Mouse (Mus musculus): Measurements from ENCODE around the gene Rnf215. TPM values are rescaled to one million over a fixed set of nuclear protein-coding genes. Genes with fewer than 3 reads are reported as not detected.

The Rnf215 gene
- polyA plus RNA-seq (2016; fragmentation: Nextera tagmentation; extraction: Ambion mirVana) = 16.3 and 23.3 TPM in 2 replicates

GRCm38 (mm10) chr11:4134986-4135935 lies at the start of gene Rnf215:
Gene Rnf215, plus strand, starts transcription at chr11:4135202.
- H3K36me3 ChIP-seq = peaks cover 38% of the 10 kb centered on the region
- DNase-seq (ENCODE audit: low spot score) = peak; percentile 96
- peak within 1 kb of the TSS; percentile 93 for H3K27ac ChIP-seq
- no peaks in the 10 kb centered on the region for H3K27me3 ChIP-seq (ENCODE audit: low read depth, poor library complexity, severe bottlenecking)
- H3K9me3 ChIP-seq (replicated peaks) = no peaks in the 10 kb centered on the region
- H3K4me3 ChIP-seq = peak within 1 kb of the TSS; percentile 77
- 4% methylated on average over 66 of the region's 66 CpGs for WGBS
- peaks cover 18% of the 10 kb centered on the region for H3K4me1 ChIP-seq

DNA sequence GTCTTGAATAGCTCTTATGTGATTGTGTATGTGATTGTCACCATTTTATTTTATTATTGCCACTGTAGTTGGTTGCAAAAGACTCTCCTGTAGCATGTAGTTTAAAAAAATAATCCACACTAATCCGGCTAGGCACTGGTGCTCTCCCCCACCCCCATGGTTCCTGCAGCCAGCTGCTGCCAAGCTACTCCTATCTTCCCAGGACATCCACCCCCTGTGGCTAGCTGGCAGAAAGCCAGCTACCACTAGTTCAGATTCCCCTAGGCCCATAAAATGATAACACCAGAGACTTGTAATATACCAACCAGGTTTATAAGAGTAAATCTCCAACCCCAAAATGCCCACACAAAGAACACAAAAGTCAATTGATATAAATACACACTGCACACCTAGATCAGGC lies 48.8 kb upstream of the Rnf215 start:
- WGBS = 68% methylated on average over 1 of the region's 1 CpGs
- Histone ChIP-seq H3K27ac (no peak overlapping the region), H3K9me3 (replicated peaks) (no peaks in the 10 kb centered on the region), H3K4me3 (no peak overlapping the region), H3K27me3 (ENCODE audit: low read depth, poor library complexity, severe bottlenecking) (no peaks in the 10 kb centered on the region), H3K4me1 (no peaks in the 10 kb centered on the region), H3K36me3 (peaks cover 6% of the 10 kb centered on the region)
- no peak for DNase-seq (ENCODE audit: low spot score)

GRCm38 (mm10) chr11:4087267-4087666 lies 47.7 kb upstream of the Rnf215 start:
- Histone ChIP-seq H3K4me1 (no peaks in the 10 kb centered on the region), H3K27ac (no peak overlapping the region), H3K27me3 (ENCODE audit: low read depth, poor library complexity, severe bottlenecking) (no peaks in the 10 kb centered on the region), H3K36me3 (peaks cover 16% of the 10 kb centered on the region), H3K4me3 (no peak overlapping the region), H3K9me3 (replicated peaks) (no peaks in the 10 kb centered on the region)
- 81% methylated on average over 2 of the region's 2 CpGs for whole genome bisulfite sequencing
- no peak for DNase-seq (ENCODE audit: low spot score)

DNA sequence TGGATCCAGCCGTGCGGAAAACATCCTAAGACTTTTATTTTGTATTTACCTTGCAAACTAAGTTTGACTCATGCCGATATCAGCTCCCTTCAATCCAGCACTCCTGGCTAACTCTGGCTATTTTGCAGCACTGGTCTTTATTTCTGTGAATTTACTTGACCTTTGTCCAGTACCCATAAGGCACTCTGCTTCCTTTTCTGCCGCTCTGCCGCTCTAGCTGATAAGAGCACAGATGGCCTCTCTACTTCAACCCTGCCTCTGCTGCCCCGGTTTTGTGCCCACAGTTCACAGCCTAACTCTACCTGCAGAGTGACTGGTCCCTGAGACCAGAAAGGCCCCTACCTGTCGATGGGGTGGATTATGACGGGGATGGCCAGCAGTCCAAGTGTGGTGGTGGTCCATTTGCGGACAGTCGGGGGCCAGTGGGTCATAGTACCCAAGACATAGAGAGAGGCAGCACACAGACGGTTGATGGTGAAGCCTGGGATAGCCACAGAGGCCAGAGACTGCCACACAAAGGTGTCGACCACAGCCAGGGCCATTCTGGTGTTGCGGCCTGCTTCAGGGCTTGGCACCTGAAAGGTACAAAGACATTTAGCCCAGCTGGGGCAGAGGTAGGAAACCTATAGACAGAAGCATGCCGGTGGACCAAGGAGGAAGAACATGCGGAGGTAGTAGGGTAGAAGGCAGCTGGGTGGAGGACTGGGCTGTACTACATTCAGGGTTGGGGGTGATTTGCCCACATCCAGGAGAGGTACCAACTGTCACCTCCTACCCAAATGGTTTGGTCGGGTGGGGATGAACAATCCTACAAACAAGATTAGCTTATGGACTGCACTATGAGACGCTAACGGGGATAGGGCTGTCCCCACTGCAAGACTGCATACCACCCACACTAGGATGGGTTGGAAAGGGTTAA lies 41.3 kb upstream of the Rnf215 start:
- Histone ChIP-seq H3K27me3 (ENCODE audit: low read depth, poor library complexity, severe bottlenecking) (no peaks in the 10 kb centered on the region), H3K4me3 (peak overlapping the region; percentile 58; the same call in 1 of the 2 replicates), H3K9me3 (replicated peaks) (no peaks in the 10 kb centered on the region), H3K27ac (no peak overlapping the region), H3K4me1 (peaks cover 25% of the 10 kb centered on the region), H3K36me3 (peaks cover 18% of the 10 kb centered on the region)
- DNase-seq (ENCODE audit: low spot score) = no peak
- 89% methylated on average over 18 of the region's 18 CpGs for WGBS

- WGBS = 11% methylated on average over 24 of the region's 24 CpGs
- peaks cover 18% of the 10 kb centered on the region for H3K36me3 ChIP-seq
- no peaks in the 10 kb centered on the region for H3K9me3 ChIP-seq (replicated peaks)
- peak; percentile 82 for DNase-seq (ENCODE audit: low spot score)
- peaks cover 25% of the 10 kb centered on the region for H3K4me1 ChIP-seq
- no peaks in the 10 kb centered on the region for H3K27me3 ChIP-seq (ENCODE audit: low read depth, poor library complexity, severe bottlenecking)
- peak overlapping the region; percentile 92 for H3K27ac ChIP-seq
- H3K4me3 ChIP-seq = peak overlapping the region; percentile 58
Measured at GRCm38 (mm10) chr11:4094378-4095170, 40.4 kb upstream of the Rnf215 start.

GRCm38 (mm10) chr11:4095171-4096053 lies 39.6 kb upstream of the Rnf215 start, which contains the start of gene Mtfp1:
Gene Mtfp1, minus strand, starts transcription at chr11:4095445.
- H3K27ac ChIP-seq = peak within 1 kb of the TSS; percentile 92
- no peaks in the 10 kb centered on the region for H3K9me3 ChIP-seq (replicated peaks)
- DNase-seq (ENCODE audit: low spot score) = peak; percentile 74
- peak within 1 kb of the TSS; percentile 58 for H3K4me3 ChIP-seq
- H3K4me1 ChIP-seq = peaks cover 25% of the 10 kb centered on the region
- H3K27me3 ChIP-seq (ENCODE audit: low read depth, poor library complexity, severe bottlenecking) = no peaks in the 10 kb centered on the region
- 9% methylated on average over 34 of the region's 34 CpGs for WGBS
- H3K36me3 ChIP-seq = peaks cover 18% of the 10 kb centered on the region

GRCm38 (mm10) chr11:4096054-4096984 lies 38.7 kb upstream of the Rnf215 start:
- WGBS = 3% methylated on average over 45 of the region's 45 CpGs
- Histone ChIP-seq H3K36me3 (peaks cover 11% of the 10 kb centered on the region), H3K27me3 (ENCODE audit: low read depth, poor library complexity, severe bottlenecking) (no peaks in the 10 kb centered on the region), H3K4me1 (peaks cover 25% of the 10 kb centered on the region), H3K4me3 (peak overlapping the region; percentile 58), H3K9me3 (replicated peaks) (no peaks in the 10 kb centered on the region), H3K27ac (peak overlapping the region; percentile 92)
- peak; percentile 95 for DNase-seq (ENCODE audit: low spot score)

GRCm38 (mm10) chr11:4097091-4097621 lies 37.8 kb upstream of the Rnf215 start:
- Histone ChIP-seq H3K4me3 (peak overlapping the region; percentile 58), H3K9me3 (replicated peaks) (no peaks in the 10 kb centered on the region), H3K27ac (peak overlapping the region; percentile 92), H3K4me1 (peaks cover 25% of the 10 kb centered on the region), H3K27me3 (ENCODE audit: low read depth, poor library complexity, severe bottlenecking) (no peaks in the 10 kb centered on the region), H3K36me3 (peaks cover 3% of the 10 kb centered on the region)
- DNase-seq (ENCODE audit: low spot score) = no peak
- 37% methylated on average over 10 of the region's 10 CpGs for WGBS

GRCm38 (mm10) chr11:4098120-4098519 lies 36.9 kb upstream of the Rnf215 start:
- no peaks in the 10 kb centered on the region for H3K36me3 ChIP-seq
- WGBS = 70% methylated on average over 8 of the region's 8 CpGs
- H3K27me3 ChIP-seq (ENCODE audit: low read depth, poor library complexity, severe bottlenecking) = no peaks in the 10 kb centered on the region
- no peaks in the 10 kb centered on the region for H3K9me3 ChIP-seq (replicated peaks)
- H3K27ac ChIP-seq = no peak overlapping the region
- H3K4me1 ChIP-seq = peaks cover 25% of the 10 kb centered on the region
- no peak overlapping the region for H3K4me3 ChIP-seq
- DNase-seq (ENCODE audit: low spot score) = no peak

DNA sequence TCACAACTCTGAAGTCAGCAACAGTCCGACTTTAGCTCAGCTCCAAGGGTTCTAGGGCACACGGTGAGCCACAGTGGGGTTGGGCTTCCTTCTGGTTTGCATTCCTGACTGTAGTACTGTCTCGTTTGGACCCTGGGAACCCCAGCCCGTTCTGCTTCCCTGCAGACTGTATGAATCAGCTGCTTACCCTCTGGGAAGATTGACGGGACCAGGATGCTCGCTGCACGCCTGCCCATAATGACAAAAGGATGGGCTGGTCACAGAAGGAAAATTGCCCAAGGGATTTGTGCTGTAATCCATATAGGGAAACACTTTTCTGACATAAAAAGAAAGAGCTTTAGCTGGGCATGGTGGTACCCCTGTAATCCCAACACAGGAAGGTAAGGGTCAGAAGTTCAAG lies 36.2 kb upstream of the Rnf215 start:
- no peaks in the 10 kb centered on the region for H3K27me3 ChIP-seq (ENCODE audit: low read depth, poor library complexity, severe bottlenecking)
- WGBS = 76% methylated on average over 7 of the region's 7 CpGs
- no peaks in the 10 kb centered on the region for H3K9me3 ChIP-seq (replicated peaks)
- H3K36me3 ChIP-seq = no peaks in the 10 kb centered on the region
- no peak overlapping the region for H3K27ac ChIP-seq
- DNase-seq (ENCODE audit: low spot score) = no peak
- no peak overlapping the region for H3K4me3 ChIP-seq
- peaks cover 25% of the 10 kb centered on the region for H3K4me1 ChIP-seq

All from limb, embryonic 10.5 days (tissue).